Mouse (Mus musculus): Measurements from ENCODE around the gene Adamts6. TPM values are rescaled to one million over a fixed set of nuclear protein-coding genes. Genes with fewer than 3 reads are reported as not detected.

Adamts6 gene
- polyA plus RNA-seq, 1 experiment from 2014 or later = 2.6 TPM

DNA sequence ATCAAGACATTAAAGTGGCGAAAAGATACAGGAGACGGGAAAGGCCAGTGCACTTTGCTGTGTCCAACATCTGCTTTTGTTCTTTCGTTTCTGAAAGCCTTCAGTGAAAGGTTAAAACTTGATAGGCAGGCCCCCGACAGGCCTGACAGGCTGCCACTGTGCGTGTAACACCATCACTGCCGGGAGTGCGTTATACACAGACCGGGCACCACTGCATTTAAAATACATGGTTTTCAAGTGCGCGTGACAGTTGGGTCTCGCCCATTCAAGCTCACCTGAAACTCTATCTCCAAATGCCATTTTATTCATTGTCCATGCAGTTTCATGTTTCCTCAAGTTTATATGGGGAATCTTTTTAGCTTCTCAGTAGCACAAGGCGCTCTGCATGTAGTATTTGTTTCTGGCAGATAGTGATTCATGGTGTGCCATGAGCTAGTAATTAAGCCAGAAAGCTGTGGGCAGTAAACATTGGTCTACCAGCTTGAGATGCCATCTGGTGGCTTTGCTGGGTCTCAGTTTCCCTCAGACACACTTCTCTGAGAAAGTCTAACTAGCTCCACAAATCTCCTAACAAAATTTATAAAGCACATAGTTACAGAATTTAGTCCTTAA, 195.6 kb downstream of the Adamts6 start:
- Histone ChIP-seq H3K36me3 (ENCODE audit: control insufficient read depth, insufficient read depth, low read length) (no peaks in the 10 kb centered on the region), H3K4me3 (ENCODE audit: low read depth, low read length) (no peak overlapping the region), H3K27me3 (ENCODE audit: control insufficient read depth, insufficient read depth, low read length) (no peaks in the 10 kb centered on the region), H3K27ac (ENCODE audit: low read depth, low read length) (no peak overlapping the region), H3K4me1 (ENCODE audit: control insufficient read depth, insufficient read depth, low read length) (no peaks in the 10 kb centered on the region), H3K4me2 (ENCODE audit: low read depth) (no peak overlapping the region), H3K9ac (ENCODE audit: low read length) (no peak overlapping the region), H3K9me3 (ENCODE audit: control insufficient read depth, low read length) (no peaks in the 10 kb centered on the region)
- WGBS = 79% methylated on average over 12 of the region's 12 CpGs
- no peak for ATAC-seq (ENCODE audit: insufficient read depth, low FRiP score, low TSS enrichment)
- no peak for DNase-seq (ENCODE audit: low spot score)

DNA sequence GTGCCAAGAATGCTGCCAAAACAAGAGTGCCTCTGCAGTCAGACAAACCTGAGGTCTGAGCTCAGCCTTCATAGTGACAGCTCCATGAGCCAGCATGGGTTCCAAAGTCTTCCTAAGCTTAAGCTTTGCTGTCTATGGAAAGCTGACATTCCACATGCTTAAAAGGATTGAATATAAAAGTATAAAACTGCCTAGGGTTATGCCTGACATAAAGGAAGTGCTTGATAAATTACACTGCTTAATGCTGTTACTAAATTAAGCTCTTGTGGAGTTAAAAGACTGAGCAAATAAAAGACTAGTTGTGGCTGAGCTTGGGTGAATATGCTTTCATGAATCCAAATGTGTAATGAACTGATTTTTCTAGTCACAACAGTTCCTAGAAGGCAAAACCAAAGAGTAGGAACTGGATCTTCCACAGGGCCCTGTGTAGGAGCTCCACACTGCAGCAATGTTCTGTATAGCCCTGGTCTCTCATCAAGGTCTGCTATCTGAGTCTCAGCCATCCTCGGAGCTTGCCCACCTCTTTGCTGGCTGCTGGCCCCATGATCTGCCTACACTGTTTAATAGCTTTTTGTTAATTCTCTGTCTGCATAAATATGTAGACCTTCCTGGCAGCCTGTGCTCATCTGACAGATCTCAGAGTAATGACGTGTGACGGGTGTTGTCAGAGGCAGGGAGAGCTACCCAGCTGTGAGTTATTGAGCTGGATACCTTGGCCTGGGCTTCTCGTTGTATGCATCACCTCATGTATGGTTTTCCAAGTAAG, 203.6 kb downstream of the Adamts6 start:
- DNase-seq (ENCODE audit: low spot score) (no peak), ATAC-seq (ENCODE audit: insufficient read depth, low FRiP score, low TSS enrichment) (no peak)
- Histone ChIP-seq H3K4me3 (ENCODE audit: low read depth, low read length) (no peak overlapping the region), H3K4me1 (ENCODE audit: control insufficient read depth, insufficient read depth, low read length) (no peaks in the 10 kb centered on the region), H3K9me3 (ENCODE audit: control insufficient read depth, low read length) (no peaks in the 10 kb centered on the region), H3K27me3 (ENCODE audit: control insufficient read depth, insufficient read depth, low read length) (no peaks in the 10 kb centered on the region), H3K9ac (ENCODE audit: low read length) (no peak overlapping the region), H3K27ac (ENCODE audit: low read depth, low read length) (no peak overlapping the region), H3K4me2 (ENCODE audit: low read depth) (no peak overlapping the region), H3K36me3 (ENCODE audit: control insufficient read depth, insufficient read depth, low read length) (0 out of 2 replicates have a peak, but pooled peaks cover 2% of the 10 kb centered on the region)
- 82% methylated on average over 4 of the region's 4 CpGs for WGBS

DNA sequence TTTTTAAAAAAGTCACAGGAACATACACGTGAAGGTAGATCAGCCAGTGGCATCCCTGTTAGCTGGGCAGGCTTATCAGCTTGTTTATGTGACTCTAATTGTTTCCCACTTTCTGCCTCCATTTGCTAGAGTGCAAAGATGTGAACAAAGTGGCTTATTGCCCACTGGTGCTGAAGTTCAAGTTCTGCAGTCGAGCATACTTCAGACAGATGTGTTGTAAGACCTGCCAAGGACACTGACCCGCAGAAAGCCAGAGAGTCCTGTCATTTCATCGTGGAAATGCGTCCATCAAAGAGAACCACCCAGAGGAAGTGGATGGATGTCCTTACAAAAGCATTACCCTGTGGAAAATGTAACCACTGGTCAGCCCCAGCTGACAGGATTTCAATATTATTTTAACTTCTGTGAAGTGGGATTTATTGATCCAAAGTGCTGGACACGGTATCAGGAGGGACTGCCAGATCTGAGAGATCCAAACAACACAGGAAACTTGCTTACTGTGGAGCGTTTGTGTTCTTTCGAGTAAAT, 205.9 kb downstream of the Adamts6 start:
- Histone ChIP-seq H3K9ac (ENCODE audit: low read length) (no peak overlapping the region), H3K9me3 (ENCODE audit: control insufficient read depth, low read length) (no peaks in the 10 kb centered on the region), H3K27me3 (ENCODE audit: control insufficient read depth, insufficient read depth, low read length) (no peaks in the 10 kb centered on the region), H3K4me3 (ENCODE audit: low read depth, low read length) (no peak overlapping the region), H3K4me1 (ENCODE audit: control insufficient read depth, insufficient read depth, low read length) (no peaks in the 10 kb centered on the region), H3K4me2 (ENCODE audit: low read depth) (no peak overlapping the region), H3K36me3 (ENCODE audit: control insufficient read depth, insufficient read depth, low read length) (0 out of 2 replicates have a peak, but pooled peaks cover 2% of the 10 kb centered on the region), H3K27ac (ENCODE audit: low read depth, low read length) (no peak overlapping the region)
- 76% methylated on average over 8 of the region's 8 CpGs for WGBS
- no peak for DNase-seq (ENCODE audit: low spot score)
- ATAC-seq (ENCODE audit: insufficient read depth, low FRiP score, low TSS enrichment) = no peak

DNA sequence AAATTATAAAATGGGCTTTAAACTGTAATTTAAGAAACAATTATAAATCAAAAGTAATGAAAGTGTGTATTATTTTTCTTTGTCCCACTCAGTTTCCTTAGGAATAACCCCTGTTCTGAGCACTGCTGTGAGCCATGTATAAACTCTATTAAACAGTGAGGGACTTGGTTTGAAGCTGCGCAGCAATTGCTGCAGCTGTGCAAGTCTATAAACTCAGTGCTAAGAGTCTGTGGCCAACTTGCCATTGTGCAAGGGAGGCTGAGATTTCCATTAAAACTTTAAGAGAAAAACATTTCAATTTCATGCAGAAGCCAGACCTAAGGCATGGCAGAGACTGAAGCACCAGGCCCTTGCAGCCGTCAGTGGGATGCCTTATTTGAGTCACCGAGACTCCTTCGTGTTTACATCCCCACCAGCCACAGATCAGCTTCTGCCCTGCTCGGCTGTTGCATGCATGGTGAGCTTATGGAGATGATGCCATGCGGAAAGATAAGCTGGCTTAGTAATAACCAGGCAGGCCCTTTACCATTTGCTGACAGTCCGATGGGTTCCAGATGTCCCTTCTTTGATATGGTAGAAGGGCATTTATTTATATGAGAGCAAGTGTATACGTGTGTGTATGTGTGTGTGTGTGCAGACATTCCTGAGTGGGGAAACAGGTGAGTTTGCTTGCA, 206.7 kb downstream of the Adamts6 start:
- DNase-seq (ENCODE audit: low spot score) (no peak), ATAC-seq (ENCODE audit: insufficient read depth, low FRiP score, low TSS enrichment) (no peak)
- Histone ChIP-seq H3K4me3 (ENCODE audit: low read depth, low read length) (no peak overlapping the region), H3K36me3 (ENCODE audit: control insufficient read depth, insufficient read depth, low read length) (0 out of 2 replicates have a peak, but pooled peaks cover 2% of the 10 kb centered on the region), H3K9ac (ENCODE audit: low read length) (no peak overlapping the region), H3K4me1 (ENCODE audit: control insufficient read depth, insufficient read depth, low read length) (no peaks in the 10 kb centered on the region), H3K27me3 (ENCODE audit: control insufficient read depth, insufficient read depth, low read length) (no peaks in the 10 kb centered on the region), H3K27ac (ENCODE audit: low read depth, low read length) (no peak overlapping the region), H3K9me3 (ENCODE audit: control insufficient read depth, low read length) (no peaks in the 10 kb centered on the region), H3K4me2 (ENCODE audit: low read depth) (no peak overlapping the region)
- 66% methylated on average over 8 of the region's 8 CpGs for whole genome bisulfite sequencing

DNA sequence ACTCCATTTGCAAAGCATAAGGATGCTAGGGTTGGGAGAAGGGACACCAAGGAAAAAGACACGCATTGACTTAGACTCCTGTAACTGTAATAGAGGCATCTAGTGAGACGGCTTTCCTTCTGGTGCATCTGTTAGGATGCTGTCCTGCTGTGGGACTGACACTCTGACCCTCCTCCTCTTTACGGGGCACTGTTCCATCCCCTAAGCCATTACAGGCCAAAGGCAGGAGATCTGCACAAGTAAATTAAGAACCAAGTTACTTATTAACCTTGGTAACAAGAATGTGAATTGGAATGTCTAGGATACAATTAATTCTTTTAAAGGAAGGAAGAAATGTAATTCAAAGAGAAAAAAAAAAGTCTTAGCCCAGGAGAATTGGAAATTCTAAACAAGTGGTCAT, 210.0 kb downstream of the Adamts6 start:
- Histone ChIP-seq H3K36me3 (ENCODE audit: control insufficient read depth, insufficient read depth, low read length) (0 out of 2 replicates have a peak, but pooled peaks cover 2% of the 10 kb centered on the region), H3K9ac (ENCODE audit: low read length) (no peak overlapping the region), H3K27ac (ENCODE audit: low read depth, low read length) (no peak overlapping the region), H3K9me3 (ENCODE audit: control insufficient read depth, low read length) (no peaks in the 10 kb centered on the region), H3K4me1 (ENCODE audit: control insufficient read depth, insufficient read depth, low read length) (no peaks in the 10 kb centered on the region), H3K4me3 (ENCODE audit: low read depth, low read length) (no peak overlapping the region), H3K27me3 (ENCODE audit: control insufficient read depth, insufficient read depth, low read length) (no peaks in the 10 kb centered on the region), H3K4me2 (ENCODE audit: low read depth) (no peak overlapping the region)
- WGBS = 31% methylated on average over 3 of the region's 3 CpGs
- DNase-seq (ENCODE audit: low spot score) (no peak), ATAC-seq (ENCODE audit: insufficient read depth, low FRiP score, low TSS enrichment) (no peak)

DNA sequence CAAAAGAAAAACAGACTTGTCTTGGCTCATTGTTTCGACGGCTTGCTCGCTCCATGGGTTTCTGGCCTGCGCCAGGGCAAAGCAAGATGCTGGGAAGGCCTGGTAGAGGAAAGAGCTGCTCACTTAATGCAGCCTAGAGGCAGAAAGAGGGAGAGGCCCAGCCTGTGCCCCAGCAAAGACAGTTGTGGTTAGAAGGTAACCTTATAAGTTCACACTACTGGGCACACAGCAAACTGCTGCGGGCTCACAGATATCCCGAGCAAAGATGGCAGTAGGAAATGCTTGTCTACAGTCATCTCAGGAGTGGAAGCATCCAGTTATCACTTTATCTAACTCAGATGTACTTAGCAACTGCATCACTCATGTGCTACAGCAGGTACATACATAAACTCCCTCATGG, 211.0 kb downstream of the Adamts6 start:
- ATAC-seq (ENCODE audit: insufficient read depth, low FRiP score, low TSS enrichment) (no peak), DNase-seq (ENCODE audit: low spot score) (no peak)
- 95% methylated on average over 6 of the region's 6 CpGs for WGBS
- Histone ChIP-seq H3K4me2 (ENCODE audit: low read depth) (no peak overlapping the region), H3K4me3 (ENCODE audit: low read depth, low read length) (no peak overlapping the region), H3K27me3 (ENCODE audit: control insufficient read depth, insufficient read depth, low read length) (no peaks in the 10 kb centered on the region), H3K4me1 (ENCODE audit: control insufficient read depth, insufficient read depth, low read length) (no peaks in the 10 kb centered on the region), H3K36me3 (ENCODE audit: control insufficient read depth, insufficient read depth, low read length) (no peaks in the 10 kb centered on the region), H3K9me3 (ENCODE audit: control insufficient read depth, low read length) (no peaks in the 10 kb centered on the region), H3K27ac (ENCODE audit: low read depth, low read length) (no peak overlapping the region), H3K9ac (ENCODE audit: low read length) (no peak overlapping the region)

DNA sequence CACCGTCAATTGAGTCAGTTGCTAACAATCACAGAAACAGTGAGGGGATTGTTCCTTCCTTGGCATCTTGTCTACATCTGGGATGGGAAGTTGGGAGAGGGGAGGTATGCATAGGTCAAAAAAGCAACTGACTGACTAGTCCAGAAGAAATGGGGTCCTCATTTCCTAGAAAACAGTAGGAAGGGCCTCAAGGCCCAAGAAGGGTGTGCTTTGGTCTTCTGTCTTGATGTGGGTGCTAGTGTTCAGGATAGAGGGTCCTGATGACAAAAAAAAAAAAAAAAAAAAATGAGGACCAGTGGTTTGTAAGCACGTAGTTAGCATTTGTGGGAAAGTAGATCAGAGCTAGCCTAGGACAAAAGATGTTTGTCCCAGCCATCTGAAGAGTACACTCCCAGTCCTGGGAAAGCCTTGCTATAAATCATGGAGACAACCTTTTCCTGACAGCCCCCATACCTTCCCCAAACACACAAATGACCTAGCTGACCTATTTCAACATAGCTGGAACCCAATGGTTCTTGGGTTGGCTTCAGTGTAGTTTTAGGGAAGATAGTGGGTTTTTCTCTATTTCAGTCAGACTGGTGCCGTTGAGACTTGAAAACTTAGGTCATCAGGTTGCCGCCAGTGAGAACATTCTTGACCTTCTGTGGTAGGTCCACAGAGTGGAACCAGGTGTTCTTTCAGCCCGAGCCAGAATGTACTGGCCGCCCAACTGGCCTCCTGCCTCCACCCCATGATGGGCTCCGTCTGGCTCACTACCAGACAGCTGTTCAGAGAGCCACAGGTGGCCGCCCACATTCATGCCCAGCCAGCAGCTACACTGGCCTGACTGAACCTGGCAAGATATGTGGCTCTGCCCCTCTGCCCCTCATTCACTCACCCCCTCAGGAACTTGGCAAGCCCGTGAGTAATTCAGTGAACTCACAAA, 211.7 kb downstream of the Adamts6 start:
- WGBS = 63% methylated on average over 9 of the region's 9 CpGs
- Histone ChIP-seq H3K36me3 (ENCODE audit: control insufficient read depth, insufficient read depth, low read length) (no peaks in the 10 kb centered on the region), H3K27me3 (ENCODE audit: control insufficient read depth, insufficient read depth, low read length) (no peaks in the 10 kb centered on the region), H3K27ac (ENCODE audit: low read depth, low read length) (no peak overlapping the region), H3K4me1 (ENCODE audit: control insufficient read depth, insufficient read depth, low read length) (no peaks in the 10 kb centered on the region), H3K4me2 (ENCODE audit: low read depth) (no peak overlapping the region), H3K4me3 (ENCODE audit: low read depth, low read length) (no peak overlapping the region), H3K9ac (ENCODE audit: low read length) (no peak overlapping the region), H3K9me3 (ENCODE audit: control insufficient read depth, low read length) (no peaks in the 10 kb centered on the region)
- DNase-seq (ENCODE audit: low spot score) (no peak), ATAC-seq (ENCODE audit: insufficient read depth, low FRiP score, low TSS enrichment) (no peak)

DNA sequence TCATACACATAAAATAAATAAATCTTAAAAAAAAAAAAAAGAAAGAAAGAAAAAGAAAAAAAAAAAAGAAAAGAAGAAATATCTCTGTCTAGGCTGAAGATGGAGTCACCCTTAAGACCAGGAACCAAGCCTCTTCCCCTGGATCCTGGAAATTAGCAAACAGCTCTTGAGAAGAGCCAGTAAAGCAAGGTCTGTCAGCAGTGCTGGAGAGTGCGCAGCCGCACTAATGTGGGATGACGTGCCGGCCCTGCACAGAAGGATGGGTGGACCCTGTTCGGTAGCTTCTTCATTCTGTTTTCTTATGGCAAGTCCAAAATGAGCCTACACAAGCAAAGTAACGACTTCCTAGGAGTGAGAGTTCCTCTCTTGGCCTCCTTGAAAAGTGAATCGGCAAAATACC, 214.8 kb downstream of the Adamts6 start:
- no peak for ATAC-seq (ENCODE audit: insufficient read depth, low FRiP score, low TSS enrichment)
- H3K4me2 ChIP-seq (ENCODE audit: low read depth) = no peak overlapping the region
- no peak for DNase-seq (ENCODE audit: low spot score)
- no peaks in the 10 kb centered on the region for H3K4me1 ChIP-seq (ENCODE audit: control insufficient read depth, insufficient read depth, low read length)
- H3K27me3 ChIP-seq (ENCODE audit: control insufficient read depth, insufficient read depth, low read length) = no peaks in the 10 kb centered on the region
- no peak overlapping the region for H3K9ac ChIP-seq (ENCODE audit: low read length)
- H3K4me3 ChIP-seq (ENCODE audit: low read depth, low read length) = no peak overlapping the region
- H3K36me3 ChIP-seq (ENCODE audit: control insufficient read depth, insufficient read depth, low read length) = no peaks in the 10 kb centered on the region
- no peak overlapping the region for H3K27ac ChIP-seq (ENCODE audit: low read depth, low read length)
- no peaks in the 10 kb centered on the region for H3K9me3 ChIP-seq (ENCODE audit: control insufficient read depth, low read length)
- WGBS = 89% methylated on average over 7 of the region's 7 CpGs
